Mouse (Mus musculus): ENCODE data around the gene Inpp5a.

GRCm38 (mm10) chr7:139591311-139591710 is 202.4 kb downstream of the Inpp5a start:
- no peak for TF ChIP-seq CTCF (IDR thresholded peaks at IDR 0.05; ENCODE audit: low read depth)
- TF ChIP-seq EP300 (optimal IDR thresholded peaks at IDR 0.05), result no peak
